Comparison of ENCODE assay signal across 9 mouse cellular contexts in genomic region chr4:108869730-108870374, GRCm38 (mm10). TPM values are rescaled to one million over a fixed set of nuclear protein-coding genes. Genes with fewer than 3 reads are reported as not detected.
DNase-seq lines count a peak whose midpoint lies in the region; ATAC-seq lines count a peak whose summit lies in the region.
"Had no signal": no experiment of that assay in that cellular context is flagged by ENCODE, and none has a peak within 500 bp of the region (broad histone marks: within the 10 kb centered on the region; RNA-seq: fewer than 3 reads in every experiment).

No protein-coding gene starts in this region.

- no peaks in the 10 kb centered on the region for H3K4me1 ChIP-seq in forebrain, embryonic 14.5 days (ENCODE audit: control insufficient read depth, insufficient read depth, low read length)
- H3K4me1 ChIP-seq in hindbrain, embryonic 10.5 days (replicated peaks), result no peaks in the 10 kb centered on the region
- H3K4me1 ChIP-seq in lung, embryonic 16.5 days (replicated peaks; ENCODE audit: control insufficient read depth, insufficient read depth, low read length), result no peaks in the 10 kb centered on the region
- H3K4me1 ChIP-seq: megakaryocyte, embryonic 14.5 days had no signal

- 0 out of 2 replicates have a peak, but pooled peaks cover under 1% of the 10 kb centered on the region for H3K36me3 ChIP-seq in forebrain, embryonic 14.5 days (ENCODE audit: control insufficient read depth, insufficient read depth, low read length)
- H3K36me3 ChIP-seq in hindbrain, embryonic 10.5 days, result 0 out of 2 replicates have a peak, but pooled peaks cover under 1% of the 10 kb centered on the region
- no peaks in the 10 kb centered on the region for H3K36me3 ChIP-seq in lung, embryonic 16.5 days (ENCODE audit: control insufficient read depth, insufficient read depth, low read length)

- H3K4me3 ChIP-seq in forebrain, embryonic 14.5 days (ENCODE audit: low read depth, low read length), result no peak overlapping the region
- H3K4me3 ChIP-seq in hindbrain, embryonic 10.5 days, result no peak overlapping the region
- H3K4me3 ChIP-seq in lung, embryonic 16.5 days (ENCODE audit: low read length), result no peak overlapping the region
- H3K4me3 ChIP-seq: megakaryocyte, embryonic 14.5 days had no signal

- no peaks in the 10 kb centered on the region for H3K27me3 ChIP-seq in forebrain, embryonic 14.5 days (replicated peaks; ENCODE audit: control insufficient read depth, insufficient read depth, low read length)
- H3K27me3 ChIP-seq in hindbrain, embryonic 10.5 days (ENCODE audit: insufficient read depth, poor library complexity, severe bottlenecking), result no peaks in the 10 kb centered on the region
- no peaks in the 10 kb centered on the region for H3K27me3 ChIP-seq in lung, embryonic 16.5 days (ENCODE audit: control insufficient read depth, insufficient read depth, low read depth, low read length)

- ATAC-seq in forebrain, embryonic 14.5 days, result peak; percentile 90
- ATAC-seq in lung, embryonic 16.5 days (ENCODE audit: low read depth), result 0 out of 2 replicates have a peak, but pooled peaks have one; percentile 56

- no peaks in the 10 kb centered on the region for H3K9me3 ChIP-seq in forebrain, embryonic 14.5 days (replicated peaks; ENCODE audit: control insufficient read depth, low read length)
- no peaks in the 10 kb centered on the region for H3K9me3 ChIP-seq in hindbrain, embryonic 10.5 days
- no peaks in the 10 kb centered on the region for H3K9me3 ChIP-seq in lung, embryonic 16.5 days (ENCODE audit: control insufficient read depth, low read length)
- H3K9me3 ChIP-seq: megakaryocyte, embryonic 14.5 days had no signal

- H3K4me2 ChIP-seq in forebrain, embryonic 14.5 days (ENCODE audit: low read length), result no peak overlapping the region
- H3K4me2 ChIP-seq in lung, embryonic 16.5 days (ENCODE audit: low read depth, low read length), result no peak overlapping the region

- 36% methylated on average over 10 of the region's 10 CpGs for WGBS in forebrain, embryonic 14.5 days
- WGBS in hindbrain, embryonic 10.5 days, result 36% methylated on average over 10 of the region's 10 CpGs
- WGBS in lung, embryonic 16.5 days, result 33% methylated on average over 10 of the region's 10 CpGs

- no peak overlapping the region for H3K9ac ChIP-seq in forebrain, embryonic 14.5 days (ENCODE audit: low read length)
- no peak overlapping the region for H3K9ac ChIP-seq in lung, embryonic 16.5 days (ENCODE audit: low read length)

- H3K27ac ChIP-seq in forebrain, embryonic 14.5 days (ENCODE audit: low read depth, low read length), result no peak overlapping the region
- H3K27ac ChIP-seq in hindbrain, embryonic 10.5 days, result no peak overlapping the region
- H3K27ac ChIP-seq in lung, embryonic 16.5 days (ENCODE audit: low read length), result no peak overlapping the region

- peak; percentile 63 for DNase-seq in MEL-GATA-1-ER (ENCODE audit: extremely low read depth, low read depth)
- peak; percentile 77 for DNase-seq in cerebellum, adult 11 months
- DNase-seq in forebrain, embryonic 14.5 days (ENCODE audit: low spot score), result peak; percentile 95
- peak; percentile 77 for DNase-seq in hindbrain, embryonic 10.5 days (ENCODE audit: low spot score)
- DNase-seq in layer of hippocampus, adult 8-10 months (ENCODE audit: low spot score in 2 of 2), result peak; percentile 79 to 92
- peak; percentile 65 for DNase-seq in retina, adult 2 months (ENCODE audit: low read depth, low spot score)
- DNase-seq in thymus, postnatal 25 days, result peak; percentile 69

RNA-seq across cellular contexts. Expression of gene Rab3b, which starts 9.0 kb away (rescaled TPM):
- polyA plus RNA-seq in forebrain, embryonic 14.5 days (2014; fragmentation: Nextera tagmentation; extraction: Ambion mirVana), result 79.7 and 87.4 TPM in 2 replicates
- 26.1 and 33.9 TPM in 2 replicates for polyA plus RNA-seq in hindbrain, embryonic 10.5 days (2016; fragmentation: Nextera tagmentation; extraction: Ambion mirVana)
- 10 to 100 TPM; 63.2 to 71.1 (median 65.4) TPM for total RNA-seq in layer of hippocampus, adult 8-10 months (2022)
- polyA plus RNA-seq in lung, embryonic 16.5 days (2015; fragmentation: Nextera tagmentation; extraction: Ambion mirVana), result 6.5 and 8.4 TPM in 2 replicates

RNA-seq across cellular contexts. Expression of gene A730015C16Rik, which starts 21.4 kb away (rescaled TPM):
- polyA plus RNA-seq in forebrain, embryonic 14.5 days (2014; fragmentation: Nextera tagmentation; extraction: Ambion mirVana), result 0.86 and 2.3 TPM in 2 replicates
- polyA plus RNA-seq in hindbrain, embryonic 10.5 days (2016; fragmentation: Nextera tagmentation; extraction: Ambion mirVana), result 1.5 and 1.8 TPM in 2 replicates
- under 1 TPM in 1 of 4 experiments, not detected in 3; 0.65 TPM for total RNA-seq in layer of hippocampus, adult 8-10 months (2022)
- polyA plus RNA-seq in lung, embryonic 16.5 days (2015; fragmentation: Nextera tagmentation; extraction: Ambion mirVana), result 1.5 and 1.6 TPM in 2 replicates

RNA-seq across cellular contexts. Expression of gene Kti12, which starts 22.3 kb away (rescaled TPM):
- 32.6 and 35.4 TPM in 2 replicates for polyA plus RNA-seq in forebrain, embryonic 14.5 days (2014; fragmentation: Nextera tagmentation; extraction: Ambion mirVana)
- polyA plus RNA-seq in hindbrain, embryonic 10.5 days (2016; fragmentation: Nextera tagmentation; extraction: Ambion mirVana), result 52.5 and 57.7 TPM in 2 replicates
- 10 to 100 TPM; 18.1 to 19.5 (median 18.8) TPM for total RNA-seq in layer of hippocampus, adult 8-10 months (2022)
- polyA plus RNA-seq in lung, embryonic 16.5 days (2015; fragmentation: Nextera tagmentation; extraction: Ambion mirVana), result 43.3 and 48.2 TPM in 2 replicates

RNA-seq across cellular contexts. Expression of gene Txndc12, which starts 35.5 kb away (rescaled TPM):
- polyA plus RNA-seq in forebrain, embryonic 14.5 days (2014; fragmentation: Nextera tagmentation; extraction: Ambion mirVana), result 92.3 and 94.3 TPM in 2 replicates
- 104 and 106 TPM in 2 replicates for polyA plus RNA-seq in hindbrain, embryonic 10.5 days (2016; fragmentation: Nextera tagmentation; extraction: Ambion mirVana)
- total RNA-seq in layer of hippocampus, adult 8-10 months (2022), result 10 to 100 TPM; 34.0 to 37.6 (median 35.6) TPM
- 128 and 134 TPM in 2 replicates for polyA plus RNA-seq in lung, embryonic 16.5 days (2015; fragmentation: Nextera tagmentation; extraction: Ambion mirVana)

RNA-seq across cellular contexts. Expression of gene Btf3l4, which starts 36.4 kb away (rescaled TPM):
- 257 and 287 TPM in 2 replicates for polyA plus RNA-seq in forebrain, embryonic 14.5 days (2014; fragmentation: Nextera tagmentation; extraction: Ambion mirVana)
- 198 and 208 TPM in 2 replicates for polyA plus RNA-seq in hindbrain, embryonic 10.5 days (2016; fragmentation: Nextera tagmentation; extraction: Ambion mirVana)
- 10 to 100 TPM; 67.2 to 94.4 (median 79.4) TPM for total RNA-seq in layer of hippocampus, adult 8-10 months (2022)
- 132 and 147 TPM in 2 replicates for polyA plus RNA-seq in lung, embryonic 16.5 days (2015; fragmentation: Nextera tagmentation; extraction: Ambion mirVana)
